Mouse (Mus musculus): ENCODE measurements at regions not wholly inside any gene's neighbourhood (a gene's known extent, or its start where the extent isn't known, plus 50 kb on each side); places are given as distances from the start of the nearest gene placed in this dataset.
"Not testable (repeated sequence)": the region's sequence is repeated elsewhere in the genome, so short reads cannot be mapped to it uniquely, and the experiment has no call there.

GRCm38 (mm10) chr1:105934171-105934570 lies 56.0 kb upstream of the Zcchc2 start:
- not testable (repeated sequence) for TF ChIP-seq CTCF (IDR thresholded peaks at IDR 0.05; ENCODE audit: control insufficient read depth, insufficient read depth, low read length); POLR2A (IDR thresholded peaks at IDR 0.05; ENCODE audit: borderline replicate concordance, control insufficient read depth, low read depth, low read length)

Data from bone marrow, adult 2 months (tissue).